In genomic region chr2:79430061-79430460, GRCm38 (mm10) we compare ENCODE assay signal across 18 mouse cellular contexts. TPM values are rescaled to one million over a fixed set of nuclear protein-coding genes. Genes with fewer than 3 reads are reported as not detected.
"Had no signal": no experiment of that assay in that cellular context is flagged by ENCODE, and none has a peak within 500 bp of the region (broad histone marks: within the 10 kb centered on the region; RNA-seq: fewer than 3 reads in every experiment).

No protein-coding gene starts in this region.

- H3K9ac ChIP-seq: heart, embryonic 13.5 days; heart, embryonic 15.5 days; hindbrain, embryonic 13.5 days; hindbrain, embryonic 15.5 days; liver, embryonic 13.5 days; liver, embryonic 15.5 days had no signal

- DNase-seq: gastrocnemius, postnatal 14 days; kidney, postnatal 10 days; liver, embryonic 13.5 days had no signal

- H3K4me3 ChIP-seq: heart, embryonic 13.5 days; heart, embryonic 15.5 days; hindbrain, embryonic 13.5 days; hindbrain, embryonic 15.5 days; layer of hippocampus, adult 2 months; left cerebral cortex, adult 2 months; liver, embryonic 13.5 days; liver, embryonic 15.5 days had no signal

- H3K9me3 ChIP-seq: heart, embryonic 13.5 days; heart, embryonic 15.5 days; hindbrain, embryonic 13.5 days; hindbrain, embryonic 15.5 days; liver, embryonic 13.5 days; liver, embryonic 15.5 days had no signal

- ATAC-seq: hindbrain, postnatal 0 days; intestine, postnatal 0 days had no signal

- H3K27ac ChIP-seq: heart, embryonic 13.5 days; heart, embryonic 15.5 days; hindbrain, embryonic 13.5 days; hindbrain, embryonic 15.5 days; hindbrain, postnatal 0 days; layer of hippocampus, adult 2 months; left cerebral cortex, adult 2 months; liver, embryonic 13.5 days; liver, embryonic 15.5 days had no signal

- H3K36me3 ChIP-seq: heart, embryonic 13.5 days; heart, embryonic 15.5 days; hindbrain, embryonic 13.5 days; hindbrain, embryonic 15.5 days; liver, embryonic 13.5 days; liver, embryonic 15.5 days had no signal

- H3K4me2 ChIP-seq: heart, embryonic 11.5 days; heart, embryonic 13.5 days; heart, embryonic 15.5 days; hindbrain, embryonic 13.5 days; hindbrain, embryonic 15.5 days; liver, embryonic 11.5 days had no signal

RNA-seq across cellular contexts. Expression of gene Neurod1, which starts 26.5 kb away (rescaled TPM):
- polyA plus RNA-seq: gonadal fat pad, adult 2 months; heart, embryonic 11.5 days; heart, embryonic 13.5 days; heart, embryonic 15.5 days; heart, postnatal 0 days; kidney, embryonic 14.5 days; kidney, embryonic 16.5 days; liver, embryonic 13.5 days; liver, embryonic 15.5 days had no signal
